Mouse (Mus musculus) spleen, adult 2 months (tissue): ENCODE measurements around the gene Ccnd2.
A peak's percentile ranks its signal among the peaks of the same experiment; 100 is the strongest.

ENCODE experiments used
- CTCF ChIP-seq: fragments of 200-500 bp; IDR thresholded peaks from 2 replicates; pipeline ENCODE4 v1.5.1; 2011; ENCODE audit warnings: mild to moderate bottlenecking, inconsistent platforms; ENCODE audit not compliant: insufficient read depth, insufficient read length, insufficient replicate concordance; ENCODE audit errors: extremely low read depth
- POLR2A ChIP-seq: fragments of 200-500 bp; IDR thresholded peaks from 2 replicates; pipeline ENCODE4 v1.6.1; 2011; ENCODE audit warnings: low read depth, low read length, inconsistent platforms

DNA sequence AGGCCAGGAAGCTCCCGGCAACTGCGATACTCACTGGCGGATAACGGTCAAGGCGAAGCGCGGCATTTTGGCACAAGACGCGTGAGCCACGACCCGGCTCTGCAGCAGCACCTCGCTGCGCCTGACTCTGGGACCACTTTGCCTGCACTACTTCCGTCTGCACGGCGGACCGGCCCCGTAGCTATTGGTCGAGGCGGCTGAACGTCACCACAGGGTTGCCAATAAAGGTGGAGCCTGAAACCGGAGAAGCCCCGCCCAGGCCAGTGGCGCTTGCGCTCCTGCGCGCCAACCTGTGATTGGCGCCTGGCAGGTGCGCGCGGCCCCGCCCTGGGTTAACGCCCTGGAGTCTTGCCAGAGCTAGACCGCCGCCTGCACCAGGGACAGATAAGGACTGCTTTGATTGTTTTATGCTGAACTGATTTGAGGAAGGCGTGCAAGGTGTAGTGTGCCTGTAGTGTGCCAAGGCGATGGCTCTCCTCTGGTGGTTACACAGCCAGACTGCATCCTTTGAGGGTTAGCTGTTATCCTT lies 42.5 kb downstream of the Ccnd2 start, which contains the start of gene Tigar:
- no peak for TF ChIP-seq CTCF
- peak; percentile 92; the same call in 1 of the 2 replicates for TF ChIP-seq POLR2A
